Mouse (Mus musculus): ENCODE data around the gene Enpep.

DNA sequence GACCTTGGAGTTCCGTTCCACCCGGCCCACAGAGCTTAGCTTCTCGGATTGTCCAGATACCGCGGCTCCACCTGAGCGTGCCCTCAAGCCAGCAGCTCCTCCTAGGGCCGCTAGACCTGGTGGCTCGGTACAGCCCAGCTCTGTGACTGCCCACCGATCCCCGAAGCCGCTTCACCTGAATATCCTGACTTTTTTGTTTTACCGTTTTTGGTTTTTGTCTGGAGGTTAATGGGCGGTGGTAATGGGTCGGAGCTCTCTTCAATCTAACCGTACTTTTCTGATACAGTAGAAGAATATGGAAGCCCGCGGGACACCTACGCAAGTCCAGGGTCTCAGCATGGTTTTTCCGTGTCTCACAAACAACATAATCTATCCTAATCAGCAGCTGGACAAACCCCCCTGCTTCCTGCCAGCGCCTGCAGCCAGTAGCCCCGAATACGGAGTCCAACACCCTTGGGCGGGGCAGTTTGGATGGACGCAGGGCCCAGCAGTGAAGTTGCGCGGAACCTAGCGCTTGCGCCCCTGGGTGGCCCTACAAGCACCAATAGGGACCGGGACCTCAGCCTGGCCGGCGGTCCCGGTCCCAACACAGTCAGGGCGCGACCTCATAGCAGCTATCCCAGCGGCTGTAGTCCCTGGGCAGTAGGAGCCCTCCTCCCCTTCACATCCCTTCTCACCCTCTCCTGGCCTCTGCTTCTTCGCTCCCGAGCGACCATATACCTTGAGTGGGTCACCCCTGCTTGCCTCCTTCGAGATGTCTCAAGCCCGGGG is 107.5 kb downstream of the Enpep start:
- TF ChIP-seq CTCF (IDR thresholded peaks at IDR 0.05; ENCODE audit: borderline replicate concordance, extremely low read depth, insufficient read depth, insufficient read length): no peak
- TF ChIP-seq POLR2A (IDR thresholded peaks at IDR 0.05; ENCODE audit: borderline replicate concordance, extremely low read depth, insufficient read depth, insufficient read length, poor library complexity, severe bottlenecking): no peak
